Mouse (Mus musculus): ENCODE results near the gene Tnnc2. TPM values are rescaled to one million over a fixed set of nuclear protein-coding genes. Genes with fewer than 3 reads are reported as not detected.

Tnnc2 gene
- polyA plus RNA-seq, 1 experiment, result 0.38 TPM

DNA sequence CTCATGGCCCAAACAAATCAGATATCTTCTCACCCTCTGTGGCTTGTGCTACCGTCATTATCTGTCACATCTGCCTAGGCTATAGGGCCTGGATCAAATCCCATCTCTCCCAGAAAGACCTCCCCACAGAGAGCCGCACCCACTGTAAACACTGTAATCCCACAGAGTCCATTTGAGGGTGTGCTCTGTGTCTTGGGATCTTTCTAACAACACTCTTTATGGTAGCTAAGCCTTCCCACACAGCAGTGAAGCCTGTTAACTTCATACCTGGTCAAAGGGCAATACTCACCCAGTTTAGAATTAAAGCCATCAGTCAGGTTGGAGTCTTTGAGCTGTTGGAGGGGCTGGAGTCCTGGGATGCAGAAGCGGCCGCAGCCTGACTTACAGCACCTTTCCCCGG is 48.0 kb downstream of the Tnnc2 start:
- Histone ChIP-seq H3K27ac (ENCODE audit: control insufficient read depth, insufficient read depth, low read length) (no peak overlapping the region), H3K4me1 (replicated peaks; ENCODE audit: control insufficient read depth, insufficient read depth, low read length) (no peaks in the 10 kb centered on the region), H3K27me3 (ENCODE audit: control insufficient read depth, insufficient read depth, low read length) (no peaks in the 10 kb centered on the region), H3K4me3 (ENCODE audit: control insufficient read depth, insufficient read depth, low read length) (no peak overlapping the region), H3K36me3 (ENCODE audit: control insufficient read depth, insufficient read depth, low read length) (no peaks in the 10 kb centered on the region)
- 92% methylated on average over 5 of the region's 5 CpGs for WGBS
- TF ChIP-seq CTCF (IDR thresholded peaks at IDR 0.05; ENCODE audit: borderline replicate concordance, control insufficient read depth, extremely low read depth, insufficient read depth, low read length, poor library complexity), result no peak
- TF ChIP-seq POLR2A (IDR thresholded peaks at IDR 0.05; ENCODE audit: control insufficient read depth, extremely low read depth, insufficient read depth, low read length, poor library complexity), result no peak
- DNase-seq, result no peak

Other genes with a start within 250 kb of the Tnnc2 start
- 20.5 and 28.7 TPM in 2 replicates for gene Wfdc2, start 217.6 kb downstream of the Tnnc2 start, polyA plus RNA-seq (2012; rRNA removed)
- gene Spint3, start 206.5 kb downstream of the Tnnc2 start, polyA plus RNA-seq (2012; rRNA removed), result not detected in 2 replicates
- not detected in 2 replicates for gene Wfdc6a, start 194.5 kb downstream of the Tnnc2 start, polyA plus RNA-seq (2012; rRNA removed)
- gene Eppin, start 186.4 kb downstream of the Tnnc2 start, polyA plus RNA-seq (2012; rRNA removed), result not detected in 2 replicates
- not detected in 2 replicates for gene Wfdc6b, start 166.4 kb downstream of the Tnnc2 start, polyA plus RNA-seq (2012; rRNA removed)
- 0.18 TPM in 1 of 2 replicates, not detected in the other for gene Wfdc8, start 166.3 kb downstream of the Tnnc2 start, polyA plus RNA-seq (2012; rRNA removed)
- not detected in 2 replicates for gene Wfdc16, start 141.2 kb downstream of the Tnnc2 start, polyA plus RNA-seq (2012; rRNA removed)
- gene Wfdc10, start 123.9 kb downstream of the Tnnc2 start, polyA plus RNA-seq (2012; rRNA removed), result not detected in 2 replicates
- not detected in 2 replicates for gene Wfdc9, start 123.4 kb downstream of the Tnnc2 start, polyA plus RNA-seq (2012; rRNA removed)
- not detected in 2 replicates for gene Wfdc11, start 105.9 kb downstream of the Tnnc2 start, polyA plus RNA-seq (2012; rRNA removed)
- not detected in 2 replicates for gene Wfdc13, start 94.9 kb downstream of the Tnnc2 start, polyA plus RNA-seq (2012; rRNA removed)
- gene Spint4, start 81.5 kb downstream of the Tnnc2 start, polyA plus RNA-seq (2012; rRNA removed), result not detected in 2 replicates
- gene Spint5, start 64.7 kb downstream of the Tnnc2 start, polyA plus RNA-seq (2012; rRNA removed), result not detected in 2 replicates
- gene Wfdc3, start 34.0 kb downstream of the Tnnc2 start, polyA plus RNA-seq (2012; rRNA removed), result 0.23 and 0.41 TPM in 2 replicates
- gene Dnttip1, start 34.0 kb downstream of the Tnnc2 start, polyA plus RNA-seq (2012; rRNA removed), result 60.6 and 134 TPM in 2 replicates
- gene Ube2c, start 10.1 kb downstream of the Tnnc2 start, polyA plus RNA-seq (2012; rRNA removed), result 327 and 434 TPM in 2 replicates
- gene Snx21, start 5.9 kb upstream of the Tnnc2 start, polyA plus RNA-seq (2012; rRNA removed), result 9.0 and 11.9 TPM in 2 replicates
- gene Acot8, start 24.9 kb upstream of the Tnnc2 start, polyA plus RNA-seq (2012; rRNA removed), result 84.6 and 87.9 TPM in 2 replicates
- 5.9 and 6.2 TPM in 2 replicates for gene Zswim3, start 25.1 kb upstream of the Tnnc2 start, polyA plus RNA-seq (2012; rRNA removed)
- gene Zswim1, start 42.7 kb upstream of the Tnnc2 start, polyA plus RNA-seq (2012; rRNA removed), result 9.5 and 11.5 TPM in 2 replicates
- gene Spata25, start 48.6 kb upstream of the Tnnc2 start, polyA plus RNA-seq (2012; rRNA removed), result 2.9 and 4.5 TPM in 2 replicates
- 467 and 538 TPM in 2 replicates for gene Ctsa, start 52.9 kb upstream of the Tnnc2 start, polyA plus RNA-seq (2012; rRNA removed)
- gene Neurl2, start 53.5 kb upstream of the Tnnc2 start, polyA plus RNA-seq (2012; rRNA removed), result 24.0 and 31.7 TPM in 2 replicates
- gene Pltp, start 77.7 kb upstream of the Tnnc2 start, polyA plus RNA-seq (2012; rRNA removed), result 227 and 263 TPM in 2 replicates
- gene Pcif1, start 99.3 kb upstream of the Tnnc2 start, polyA plus RNA-seq (2012; rRNA removed), result 79.7 and 87.9 TPM in 2 replicates
- 92.6 and 99.0 TPM in 2 replicates for gene Zfp335, start 131.8 kb upstream of the Tnnc2 start, polyA plus RNA-seq (2012; rRNA removed)
- 29.1 and 31.7 TPM in 2 replicates for gene Mmp9, start 160.8 kb upstream of the Tnnc2 start, polyA plus RNA-seq (2012; rRNA removed)
- gene Slc12a5, start 180.8 kb upstream of the Tnnc2 start, polyA plus RNA-seq (2012; rRNA removed), result 0.70 and 1.3 TPM in 2 replicates